ENCODE assay signal across 10 mouse cellular contexts in the genomic region with DNA sequence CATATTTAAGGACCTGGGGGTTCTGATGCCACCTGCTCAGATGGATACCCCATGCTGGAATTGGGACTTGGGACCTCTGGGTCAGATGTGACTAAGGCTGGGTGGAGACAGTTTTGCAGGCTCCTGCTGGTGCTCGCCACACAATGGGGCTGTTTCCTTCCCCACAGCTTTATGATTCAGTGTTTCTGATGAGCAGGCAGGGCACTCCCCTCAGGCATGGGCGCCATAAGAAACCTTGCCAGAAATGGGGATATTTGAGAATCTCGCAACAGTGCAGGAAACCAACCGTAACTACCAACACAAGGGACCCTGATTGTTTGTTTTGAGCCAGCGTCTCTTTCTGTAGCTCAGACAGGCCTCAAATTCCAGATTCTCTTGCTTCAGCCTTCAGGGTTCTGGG. TPM values are rescaled to one million over a fixed set of nuclear protein-coding genes. Genes with fewer than 3 reads are reported as not detected.
DNase-seq lines count a peak whose midpoint lies in the region.
"Had no signal": no experiment of that assay in that cellular context is flagged by ENCODE, and none has a peak within 500 bp of the region (broad histone marks: within the 10 kb centered on the region; RNA-seq: fewer than 3 reads in every experiment).

No protein-coding gene starts in this region.

- peak; percentile 14 for DNase-seq in gastrocnemius, adult 18-20 months (ENCODE audit: low spot score)
- no peak for DNase-seq in gastrocnemius, postnatal 10 days
- DNase-seq in 3134 (ENCODE audit: extremely low read depth, insufficient read length, low spot score), result peak; percentile 74
- peak; percentile 86 for DNase-seq in NIH3T3 (ENCODE audit: low read depth)
- DNase-seq in lung, postnatal 10 days, result peak; percentile 44
- DNase-seq in adrenal gland, postnatal 25 days, result no peak
- DNase-seq in left cerebral cortex, adult 18-20 months (ENCODE audit: low spot score in 2 of 2), result no peak
- DNase-seq in layer of hippocampus, postnatal 25 days (ENCODE audit: extremely low spot score in 1 of 2, low spot score in 1 of 2), result no peak
- DNase-seq: liver; right cerebral cortex, postnatal 14 days had no signal

RNA-seq across cellular contexts. Expression of a gene that starts 2.2 kb away (rescaled TPM):
- total RNA-seq in gastrocnemius, adult 18-20 months (2021), result 10 to 100 TPM in 1 of 2 experiments, 1 to 10 TPM in 1; 9.1 to 10.4 TPM
- total RNA-seq in gastrocnemius, postnatal 10 days (2021), result 10 to 100 TPM in 1 of 2 experiments, 1 to 10 TPM in 1; 8.3 to 10.3 TPM
- total RNA-seq in adrenal gland, postnatal 25 days (2021), result 74.4 and 98.1 TPM in 2 replicates
- total RNA-seq in left cerebral cortex, adult 18-20 months (2021), result 10 to 100 TPM; 32.0 to 33.3 TPM
- 10 to 100 TPM; 19.7 to 21.7 TPM for total RNA-seq in layer of hippocampus, postnatal 25 days (2021)

RNA-seq across cellular contexts. Expression of a gene that starts 16.1 kb away (rescaled TPM):
- 1 to 10 TPM; 5.3 to 6.9 TPM for total RNA-seq in gastrocnemius, adult 18-20 months (2021)
- 10 to 100 TPM; 16.9 to 23.5 TPM for total RNA-seq in gastrocnemius, postnatal 10 days (2021)
- total RNA-seq in adrenal gland, postnatal 25 days (2021), result 40.4 and 45.0 TPM in 2 replicates
- total RNA-seq in left cerebral cortex, adult 18-20 months (2021), result 1 to 10 TPM; 8.3 to 8.6 TPM
- 1 to 10 TPM; 6.3 to 7.6 TPM for total RNA-seq in layer of hippocampus, postnatal 25 days (2021)

RNA-seq across cellular contexts. Expression of a gene that starts 32.6 kb away (rescaled TPM):
- 10 to 100 TPM; 11.6 to 12.9 TPM for total RNA-seq in gastrocnemius, adult 18-20 months (2021)
- 10 to 100 TPM; 12.5 to 17.4 TPM for total RNA-seq in gastrocnemius, postnatal 10 days (2021)
- 51.8 and 73.5 TPM in 2 replicates for total RNA-seq in adrenal gland, postnatal 25 days (2021)
- 10 to 100 TPM; 78.2 to 85.1 TPM for total RNA-seq in left cerebral cortex, adult 18-20 months (2021)
- 10 to 100 TPM; 82.6 to 99.8 TPM for total RNA-seq in layer of hippocampus, postnatal 25 days (2021)

RNA-seq across cellular contexts. Expression of a gene that starts 40.8 kb away (rescaled TPM):
- 10 to 100 TPM; 13.0 to 13.7 TPM for total RNA-seq in gastrocnemius, adult 18-20 months (2021)
- total RNA-seq in gastrocnemius, postnatal 10 days (2021), result 10 to 100 TPM; 13.3 to 14.7 TPM
- total RNA-seq in adrenal gland, postnatal 25 days (2021), result 58.2 and 62.4 TPM in 2 replicates
- 10 to 100 TPM; 68.9 to 69.7 TPM for total RNA-seq in left cerebral cortex, adult 18-20 months (2021)
- total RNA-seq in layer of hippocampus, postnatal 25 days (2021), result 10 to 100 TPM; 62.8 to 67.1 TPM

RNA-seq across cellular contexts. Expression of a gene that starts 44.9 kb away (rescaled TPM):
- total RNA-seq in gastrocnemius, adult 18-20 months (2021), result 1 to 10 TPM; 4.0 to 4.5 TPM
- 1 to 10 TPM; 1.8 to 2.6 TPM for total RNA-seq in gastrocnemius, postnatal 10 days (2021)
- total RNA-seq in adrenal gland, postnatal 25 days (2021), result 6.6 and 10.1 TPM in 2 replicates
- 10 to 100 TPM; 66.2 to 67.8 TPM for total RNA-seq in left cerebral cortex, adult 18-20 months (2021)
- 10 to 100 TPM; 71.1 to 72.9 TPM for total RNA-seq in layer of hippocampus, postnatal 25 days (2021)

Comparison
In these comparisons a context has a peak if more than half of its experiments do, and no peak if none do; other contexts are left out.
1. DNase-seq: peak in gastrocnemius, adult 18-20 months (single experiment), 3134 (single experiment), NIH3T3 (single experiment) and lung, postnatal 10 days (single experiment); none in gastrocnemius, postnatal 10 days (single experiment), adrenal gland, postnatal 25 days (single experiment), left cerebral cortex, adult 18-20 months (0 of 2) and layer of hippocampus, postnatal 25 days (0 of 2).